In the genomic region with DNA sequence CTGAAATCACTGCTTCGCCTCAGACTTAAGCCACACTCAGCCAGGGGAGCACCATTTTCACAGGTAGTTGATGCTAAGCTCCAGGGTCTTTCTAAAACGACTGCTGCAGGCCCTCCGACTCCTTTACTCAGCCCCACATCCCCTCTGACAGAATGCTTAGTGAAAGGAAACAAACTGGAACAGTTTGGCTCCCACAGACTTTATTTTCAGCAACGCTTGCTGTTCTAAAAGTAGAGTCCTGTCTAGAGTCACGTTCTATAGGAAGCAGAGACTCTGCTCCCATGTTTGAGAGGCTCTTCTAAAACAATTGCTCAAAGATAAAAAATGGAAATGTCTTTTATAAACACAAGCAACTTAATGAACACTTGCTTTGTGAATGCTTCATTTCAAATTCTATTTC, we compare ENCODE assay signal across 27 mouse cellular contexts. TPM values are rescaled to one million over a fixed set of nuclear protein-coding genes. Genes with fewer than 3 reads are reported as not detected.
"Had no signal": no experiment of that assay in that cellular context is flagged by ENCODE, and none has a peak within 500 bp of the region (broad histone marks: within the 10 kb centered on the region; RNA-seq: fewer than 3 reads in every experiment).

No protein-coding gene starts in this region.

- H3K4me1 ChIP-seq: heart, embryonic 10.5 days; heart, embryonic 13.5 days; heart, embryonic 15.5 days; hindbrain, embryonic 13.5 days; hindbrain, embryonic 15.5 days; kidney, embryonic 15.5 days; limb, embryonic 13.5 days; limb, embryonic 15.5 days; liver, embryonic 12.5 days had no signal

- H3K9ac ChIP-seq: forebrain, postnatal 0 days; heart, embryonic 13.5 days; heart, embryonic 15.5 days; hindbrain, embryonic 13.5 days; hindbrain, embryonic 15.5 days; kidney, embryonic 15.5 days; limb, embryonic 13.5 days; limb, embryonic 15.5 days; liver, embryonic 12.5 days; liver, embryonic 14.5 days had no signal

- H3K4me2 ChIP-seq: heart, embryonic 13.5 days; heart, embryonic 15.5 days; hindbrain, embryonic 13.5 days; hindbrain, embryonic 15.5 days; kidney, embryonic 15.5 days; limb, embryonic 13.5 days; limb, embryonic 15.5 days; liver, embryonic 12.5 days had no signal

- H3K4me3 ChIP-seq: heart, embryonic 10.5 days; heart, embryonic 13.5 days; heart, embryonic 15.5 days; hindbrain, embryonic 13.5 days; hindbrain, embryonic 15.5 days; kidney, embryonic 15.5 days; limb, embryonic 13.5 days; limb, embryonic 15.5 days; liver, embryonic 12.5 days had no signal

- DNase-seq: forebrain, postnatal 0 days; gastrocnemius, postnatal 14 days; heart, adult 18-20 months; heart, postnatal 14 days; heart, postnatal 36 days; kidney, adult 11 months; kidney, adult 2 months; kidney, adult 9 months; kidney, postnatal 14 days; kidney, postnatal 36 days; layer of hippocampus, adult 9-11 months; layer of hippocampus, postnatal 36 days; left cerebral cortex, postnatal 4 days had no signal

- H3K36me3 ChIP-seq: liver, embryonic 12.5 days had no signal

- H3K27me3 ChIP-seq: heart, embryonic 13.5 days; heart, embryonic 15.5 days; hindbrain, embryonic 13.5 days; hindbrain, embryonic 15.5 days; kidney, embryonic 15.5 days; limb, embryonic 13.5 days; limb, embryonic 15.5 days; liver, embryonic 12.5 days had no signal

- H3K9me3 ChIP-seq: heart, embryonic 10.5 days; heart, embryonic 13.5 days; heart, embryonic 15.5 days; hindbrain, embryonic 13.5 days; hindbrain, embryonic 15.5 days; kidney, embryonic 15.5 days; limb, embryonic 13.5 days; limb, embryonic 15.5 days; liver, embryonic 12.5 days had no signal

- H3K27ac ChIP-seq: heart, embryonic 10.5 days; heart, embryonic 13.5 days; heart, embryonic 15.5 days; hindbrain, embryonic 13.5 days; hindbrain, embryonic 15.5 days; hindbrain, postnatal 0 days; kidney, embryonic 15.5 days; kidney, postnatal 0 days; limb, embryonic 13.5 days; limb, embryonic 15.5 days; liver, embryonic 12.5 days; liver, embryonic 14.5 days had no signal

- ATAC-seq: forebrain, postnatal 0 days; hindbrain, postnatal 0 days; intestine, embryonic 16.5 days; liver, embryonic 12.5 days had no signal

RNA-seq across cellular contexts. Expression of gene C130074G19Rik, which starts 37.0 kb away (rescaled TPM):
- total RNA-seq: granulocyte monocyte progenitor cell, adult 5-6 weeks had no signal
